Mouse (Mus musculus) G1E (cell line): ENCODE measurements around the gene Wdr53. TPM values are rescaled to one million over a fixed set of nuclear protein-coding genes. Genes with fewer than 3 reads are reported as not detected.

ENCODE experiments used
- ATAC-seq: 2 replicates; pipeline ENCODE4 v1.8.0; 2016; ENCODE audit warnings: mild to moderate bottlenecking; ENCODE audit not compliant: insufficient number of reproducible peaks, poor library complexity, low FRiP score, severe bottlenecking; ENCODE audit errors: extremely low read depth
- DNase-seq: peaks from one replicate; pipeline ENCODE4 v3.0.0; 2012; ENCODE audit warnings: low spot score
- H3K27me3 ChIP-seq: 2 replicates; pipeline ENCODE4 v1.6.1; 2012; ENCODE audit warnings: mild to moderate bottlenecking, low read length, inconsistent platforms; ENCODE audit not compliant: insufficient read depth
- H3K36me3 ChIP-seq: replicated peaks from 2 replicates; pipeline ENCODE3; 2012; ENCODE audit warnings: mild to moderate bottlenecking, inconsistent platforms
- H3K4me1 ChIP-seq: 2 replicates; pipeline ENCODE4 v1.6.1; 2012; ENCODE audit warnings: low read depth, low read length, inconsistent platforms, mixed read lengths; ENCODE audit not compliant: insufficient read depth
- H3K4me3 ChIP-seq: 2 replicates; pipeline ENCODE4 v1.5.1; 2012; ENCODE audit warnings: low read depth, mild to moderate bottlenecking, inconsistent platforms, low read length, moderate library complexity, mixed read lengths
- H3K9me3 ChIP-seq: replicated peaks from 2 replicates; pipeline ENCODE4 v1.6.1; 2012; ENCODE audit warnings: inconsistent platforms
- CTCF ChIP-seq: IDR thresholded peaks from 2 replicates; pipeline ENCODE4 v1.5.1; 2012; ENCODE audit warnings: low read depth, low read length, inconsistent platforms, mixed read lengths
- GATA1 ChIP-seq: IDR thresholded peaks from 2 replicates; pipeline ENCODE4 v1.6.1; 2012; ENCODE audit warnings: borderline replicate concordance, low read length, inconsistent platforms, mixed read lengths
- GATA2 ChIP-seq: IDR thresholded peaks from 2 replicates; pipeline ENCODE4 v1.6.1; 2012; ENCODE audit warnings: low read depth, low read length, inconsistent platforms, borderline replicate concordance
- POLR2AphosphoS5 ChIP-seq: IDR thresholded peaks from 2 replicates; pipeline ENCODE4 v1.6.1; 2012; ENCODE audit warnings: low read depth, low read length, inconsistent platforms; ENCODE audit not compliant: insufficient replicate concordance
- TAL1 ChIP-seq: conservative IDR thresholded peaks from 2 replicates; pipeline ENCODE4 v1.6.1; 2012; ENCODE audit warnings: low read depth, low read length, inconsistent platforms, mixed read lengths
- polyA plus RNA-seq: library from polyadenylated mRNA; stranded (reverse); fragments of >175 nt; gene quantifications from 2 replicates; pipeline ENCODE4 v1.2.3, GENCODE M21; 2012
- total RNA-seq, 2 experiments: library from RNA; stranded (forward) in 1 of 2; stranded (reverse) in 1 of 2; fragments of 200-1000 nt in 1 of 2; fragments of >200 nt in 1 of 2; fragmentation: Nextera tagmentation in 1 of 2; gene quantifications; 2 replicates each; pipeline ENCODE4 v1.2.3; 2014 to 2017

Gene Wdr53
- total RNA-seq (2014; fragmentation: Nextera tagmentation), result 9.9 and 15.4 TPM in 2 replicates
- total RNA-seq (2017), result 24.9 and 26.3 TPM in 2 replicates
- polyA plus RNA-seq, result 13.5 and 14.2 TPM in 2 replicates

- no peak for TF ChIP-seq GATA2
- TF ChIP-seq GATA1, result no peak
- TF ChIP-seq CTCF, result no peak
- TF ChIP-seq TAL1, result no peak
- no peak for TF ChIP-seq POLR2AphosphoS5
- H3K9me3 ChIP-seq, result no peaks in the 10 kb centered on the region
- peaks cover 30% of the 10 kb centered on the region for H3K36me3 ChIP-seq
- H3K27me3 ChIP-seq, result no peaks in the 10 kb centered on the region
- ATAC-seq (peak; percentile 90), DNase-seq (peak; percentile 90)
- peaks cover 36% of the 10 kb centered on the region for H3K4me1 ChIP-seq
- H3K4me3 ChIP-seq, result peak within 1 kb of the TSS; percentile 98
These were observed at the start of gene Wdr53, which contains the start of gene Fbxo45 for GRCm38 (mm10) chr16:32246952-32247370. Gene Wdr53, plus strand, starts transcription at chr16:32247227. Gene Fbxo45, minus strand, starts transcription at chr16:32247158.

GRCm38 (mm10) chr16:32200256-32201003 is 46.6 kb upstream of the Wdr53 start:
- ATAC-seq, result no peak
- H3K4me1 ChIP-seq, result peaks cover 16% of the 10 kb centered on the region
- no peaks in the 10 kb centered on the region for H3K27me3 ChIP-seq
- no peak for TF ChIP-seq POLR2AphosphoS5
- no peak for TF ChIP-seq GATA1
- TF ChIP-seq GATA2, result no peak
- no peak for TF ChIP-seq TAL1
- no peak for TF ChIP-seq CTCF
- no peaks in the 10 kb centered on the region for H3K9me3 ChIP-seq
- no peaks in the 10 kb centered on the region for H3K36me3 ChIP-seq
- no peak overlapping the region for H3K4me3 ChIP-seq
- no peak for DNase-seq

DNA sequence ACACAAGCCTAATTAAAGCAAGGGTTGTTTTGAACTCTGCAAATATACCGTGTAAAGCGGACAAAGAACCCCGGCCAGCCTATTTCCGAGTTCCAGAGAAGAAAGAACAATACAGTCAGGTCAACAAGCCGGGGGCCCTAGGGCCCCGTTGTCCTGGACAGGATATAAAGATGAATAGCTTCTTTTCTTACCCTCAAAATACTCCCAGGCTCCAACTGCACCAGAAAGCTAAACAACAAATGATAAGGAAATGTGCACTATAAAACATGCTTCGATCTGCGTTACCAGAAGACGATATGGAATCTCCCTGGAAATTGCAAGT is 46.1 kb upstream of the Wdr53 start:
- DNase-seq, result no peak
- Histone ChIP-seq H3K9me3 (no peaks in the 10 kb centered on the region), H3K4me1 (peaks cover 16% of the 10 kb centered on the region), H3K27me3 (no peaks in the 10 kb centered on the region), H3K36me3 (no peaks in the 10 kb centered on the region), H3K4me3 (no peak overlapping the region)
- ATAC-seq, result no peak
- TF ChIP-seq POLR2AphosphoS5, result no peak
- TF ChIP-seq CTCF, result no peak
- TF ChIP-seq GATA1, result no peak
- no peak for TF ChIP-seq GATA2
- TF ChIP-seq TAL1, result no peak

DNA sequence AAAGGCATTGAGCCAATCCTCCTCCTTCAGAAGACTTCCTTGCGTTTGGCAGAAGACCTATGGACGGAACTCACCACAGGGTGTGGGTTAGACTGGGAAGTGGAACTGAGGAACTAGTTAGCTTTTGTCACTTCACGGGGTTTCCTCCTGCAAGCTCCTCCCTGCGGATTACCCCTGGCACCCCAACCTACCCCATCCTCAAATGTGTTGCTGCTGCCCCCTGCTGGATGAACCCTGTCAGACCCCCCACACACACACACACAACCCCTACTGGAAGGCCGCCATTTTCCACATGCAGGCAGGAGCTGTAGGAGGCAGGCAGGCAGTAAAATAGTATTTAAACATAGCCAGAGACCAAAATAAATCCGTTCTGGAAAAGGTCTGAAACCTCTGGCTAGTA is 44.3 kb upstream of the Wdr53 start:
- ATAC-seq (peak; percentile 66), DNase-seq (peak; percentile 88)
- H3K27me3 ChIP-seq, result no peaks in the 10 kb centered on the region; the same call in 1 of the 2 replicates
- H3K36me3 ChIP-seq, result no peaks in the 10 kb centered on the region
- H3K4me3 ChIP-seq, result no peak overlapping the region
- TF ChIP-seq GATA2 (no peak), POLR2AphosphoS5 (no peak), CTCF (peak; percentile 50; the same call in 1 of the 2 replicates)
- no peaks in the 10 kb centered on the region for H3K9me3 ChIP-seq
- peaks cover 16% of the 10 kb centered on the region for H3K4me1 ChIP-seq

DNA sequence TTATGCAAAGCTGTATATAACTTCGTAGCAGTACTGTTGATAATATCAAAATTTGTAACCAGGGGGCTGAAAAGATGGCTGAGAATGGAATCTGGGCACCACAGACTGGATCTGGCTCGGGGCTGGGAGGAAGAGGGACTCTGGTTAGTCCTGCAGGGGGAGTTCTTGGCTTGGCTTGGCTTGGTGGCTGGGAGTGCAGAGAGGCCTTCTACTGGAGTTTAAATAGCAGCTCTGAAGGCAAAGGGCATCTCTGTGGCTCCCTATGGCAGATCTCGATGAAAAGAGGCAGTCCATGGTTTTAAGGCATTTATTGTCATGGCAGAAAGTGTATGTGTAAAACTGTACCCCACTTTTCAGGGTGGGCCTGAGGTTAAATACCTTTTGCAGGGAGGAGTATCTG is 42.1 kb upstream of the Wdr53 start:
- Histone ChIP-seq H3K4me3 (no peak overlapping the region), H3K36me3 (no peaks in the 10 kb centered on the region), H3K27me3 (no peaks in the 10 kb centered on the region; the same call in 1 of the 2 replicates), H3K4me1 (peaks cover 16% of the 10 kb centered on the region), H3K9me3 (peaks cover 11% of the 10 kb centered on the region)
- no peak for DNase-seq
- ATAC-seq, result no peak
- TF ChIP-seq TAL1 (no peak), GATA2 (no peak), POLR2AphosphoS5 (no peak), GATA1 (no peak), CTCF (no peak)

- Histone ChIP-seq H3K4me1 (peaks cover 6% of the 10 kb centered on the region), H3K27me3 (peaks cover 29% of the 10 kb centered on the region), H3K9me3 (peaks cover 17% of the 10 kb centered on the region), H3K4me3 (no peak overlapping the region), H3K36me3 (no peaks in the 10 kb centered on the region)
- DNase-seq (no peak), ATAC-seq (no peak)
- TF ChIP-seq POLR2AphosphoS5 (no peak), TAL1 (no peak), GATA1 (no peak), GATA2 (no peak), CTCF (no peak)
These were observed 32.9 kb upstream of the Wdr53 start for GRCm38 (mm10) chr16:32214156-32214555.
